Mouse (Mus musculus) stomach, embryonic 15.5 days (tissue): ENCODE data around the gene 6820408C15Rik. TPM values are rescaled to one million over a fixed set of nuclear protein-coding genes. Genes with fewer than 3 reads are reported as not detected.

Experiments used
- ATAC-seq: fragments of 200-750 bp; cut with Nextera tagmentation; 2 replicates; pipeline ENCODE4 v1.8.0; 2017; ENCODE audit warnings: low read depth, moderate number of reproducible peaks, moderate TSS enrichment; ENCODE audit not compliant: insufficient read depth, low FRiP score
- H3K27ac ChIP-seq: fragments of 300-500 bp; sonication (generic); 2 replicates; pipeline ENCODE4 v1.5.1; 2015; ENCODE audit warnings: mild to moderate bottlenecking, inconsistent platforms
- H3K27me3 ChIP-seq: fragments of 300-500 bp; sonication (generic); replicated peaks from 2 replicates; pipeline ENCODE4 v1.6.1; 2015; ENCODE audit warnings: inconsistent platforms
- H3K36me3 ChIP-seq: fragments of 300-500 bp; sonication (generic); 2 replicates; pipeline ENCODE4 v1.6.1; 2015; ENCODE audit warnings: inconsistent platforms
- H3K4me1 ChIP-seq: fragments of 300-500 bp; sonication (generic); 2 replicates; pipeline ENCODE4 v1.6.1; 2015; ENCODE audit warnings: inconsistent platforms
- H3K4me2 ChIP-seq: fragments of 300-500 bp; sonication (generic); 2 replicates; pipeline ENCODE4 v1.6.1; 2015; ENCODE audit warnings: mild to moderate bottlenecking, inconsistent platforms
- H3K4me3 ChIP-seq: fragments of 300-500 bp; sonication (generic); replicated peaks from 2 replicates; pipeline ENCODE4 v1.5.1; 2015; ENCODE audit warnings: inconsistent platforms
- H3K9ac ChIP-seq: fragments of 300-500 bp; sonication (generic); 2 replicates; pipeline ENCODE4 v1.6.1; 2015; ENCODE audit warnings: inconsistent platforms
- H3K9me3 ChIP-seq: fragments of 300-500 bp; sonication (generic); 2 replicates; pipeline ENCODE4 v1.6.1; 2016; ENCODE audit warnings: inconsistent platforms
- WGBS: fragments of 180-500 bp; shearing (Covaris S2); methylation state at CpG from one replicate; pipeline ENCODE4 v1.1.7; 2015; 5-methylcytosine and 5-hydroxymethylcytosine counted together
- polyA plus RNA-seq: library from polyadenylated mRNA; unstranded; fragments of >200 nt; fragmentation: Nextera tagmentation; extraction: Ambion mirVana; gene quantifications from 2 replicates; pipeline ENCODE4 v1.2.1, GENCODE M21; 2015

6820408C15Rik gene
- polyA plus RNA-seq, 1 experiment from 2014 or later, result 0.85 TPM

- H3K36me3 ChIP-seq, result no peaks in the 10 kb centered on the region
- H3K9me3 ChIP-seq, result no peaks in the 10 kb centered on the region
- no peak overlapping the region for H3K4me3 ChIP-seq
- ATAC-seq, result no peak
- no peak overlapping the region for H3K4me2 ChIP-seq
- 83% methylated on average over 4 of the region's 4 CpGs for WGBS
- no peak overlapping the region for H3K9ac ChIP-seq
- H3K27me3 ChIP-seq, result no peaks in the 10 kb centered on the region
- H3K4me1 ChIP-seq, result peaks cover 5% of the 10 kb centered on the region; the same call in 1 of the 2 replicates
- no peak overlapping the region for H3K27ac ChIP-seq
Observed at GRCm38 (mm10) chr2:152442322-152442721, 26.9 kb downstream of the 6820408C15Rik start.

- H3K9ac ChIP-seq, result no peak overlapping the region
- H3K27me3 ChIP-seq, result no peaks in the 10 kb centered on the region
- H3K4me3 ChIP-seq, result no peak overlapping the region
- no peak for ATAC-seq
- H3K4me2 ChIP-seq, result no peak overlapping the region
- H3K4me1 ChIP-seq, result 0 out of 2 replicates have a peak, but pooled peaks cover 4% of the 10 kb centered on the region
- H3K27ac ChIP-seq, result no peak overlapping the region
- no peaks in the 10 kb centered on the region for H3K36me3 ChIP-seq
- 91% methylated on average over 8 of the region's 8 CpGs for WGBS
- H3K9me3 ChIP-seq, result no peaks in the 10 kb centered on the region
Observed at GRCm38 (mm10) chr2:152443281-152443680, 27.9 kb downstream of the 6820408C15Rik start.

GRCm38 (mm10) chr2:152446642-152447041 is 31.3 kb downstream of the 6820408C15Rik start:
- WGBS, result 51% methylated on average over 2 of the region's 2 CpGs
- H3K9ac ChIP-seq, result no peak overlapping the region
- ATAC-seq, result no peak
- no peaks in the 10 kb centered on the region for H3K27me3 ChIP-seq
- no peak overlapping the region for H3K4me2 ChIP-seq
- H3K4me3 ChIP-seq, result no peak overlapping the region
- H3K4me1 ChIP-seq, result no peaks in the 10 kb centered on the region
- no peaks in the 10 kb centered on the region for H3K9me3 ChIP-seq
- no peak overlapping the region for H3K27ac ChIP-seq
- no peaks in the 10 kb centered on the region for H3K36me3 ChIP-seq

- Histone ChIP-seq H3K4me3 (no peak overlapping the region), H3K36me3 (no peaks in the 10 kb centered on the region), H3K9ac (no peak overlapping the region), H3K4me2 (no peak overlapping the region), H3K27me3 (no peaks in the 10 kb centered on the region), H3K27ac (no peak overlapping the region), H3K4me1 (no peaks in the 10 kb centered on the region), H3K9me3 (no peaks in the 10 kb centered on the region)
- no peak for ATAC-seq
- WGBS, result 20% methylated on average over 5 of the region's 5 CpGs
Observed at GRCm38 (mm10) chr2:152447461-152447860, 32.1 kb downstream of the 6820408C15Rik start.

- no peaks in the 10 kb centered on the region for H3K36me3 ChIP-seq
- no peak overlapping the region for H3K4me3 ChIP-seq
- no peaks in the 10 kb centered on the region for H3K9me3 ChIP-seq
- no peak overlapping the region for H3K9ac ChIP-seq
- no peaks in the 10 kb centered on the region for H3K4me1 ChIP-seq
- no peak overlapping the region for H3K27ac ChIP-seq
- no peak for ATAC-seq
- no peak overlapping the region for H3K4me2 ChIP-seq
- H3K27me3 ChIP-seq, result no peaks in the 10 kb centered on the region
- WGBS, result 4% methylated on average over 5 of the region's 5 CpGs
Observed at GRCm38 (mm10) chr2:152450241-152450640, 34.9 kb downstream of the 6820408C15Rik start.

GRCm38 (mm10) chr2:152452101-152452781 is 36.9 kb downstream of the 6820408C15Rik start:
- WGBS, result 73% methylated on average over 4 of the region's 4 CpGs
- Histone ChIP-seq H3K27ac (no peak overlapping the region), H3K4me1 (no peaks in the 10 kb centered on the region), H3K4me3 (no peak overlapping the region), H3K36me3 (no peaks in the 10 kb centered on the region), H3K27me3 (no peaks in the 10 kb centered on the region), H3K9ac (no peak overlapping the region), H3K9me3 (no peaks in the 10 kb centered on the region), H3K4me2 (no peak overlapping the region)
- ATAC-seq, result no peak

GRCm38 (mm10) chr2:152459241-152459640 is 43.9 kb downstream of the 6820408C15Rik start:
- Histone ChIP-seq H3K4me1 (no peaks in the 10 kb centered on the region), H3K9me3 (no peaks in the 10 kb centered on the region), H3K27ac (no peak overlapping the region), H3K27me3 (no peaks in the 10 kb centered on the region), H3K9ac (no peak overlapping the region), H3K4me3 (no peak overlapping the region), H3K4me2 (no peak overlapping the region), H3K36me3 (no peaks in the 10 kb centered on the region)
- WGBS, result 47% methylated on average over 13 of the region's 13 CpGs
- ATAC-seq, result no peak

- H3K27me3 ChIP-seq, result no peaks in the 10 kb centered on the region
- no peaks in the 10 kb centered on the region for H3K4me1 ChIP-seq
- no peak within 1 kb of the TSS for H3K4me2 ChIP-seq
- ATAC-seq, result no peak
- no peaks in the 10 kb centered on the region for H3K9me3 ChIP-seq
- H3K27ac ChIP-seq, result no peak within 1 kb of the TSS
- no peak within 1 kb of the TSS for H3K4me3 ChIP-seq
- H3K36me3 ChIP-seq, result no peaks in the 10 kb centered on the region
- no peak within 1 kb of the TSS for H3K9ac ChIP-seq
- 91% methylated on average over 3 of the region's 3 CpGs for WGBS
Observed at GRCm38 (mm10) chr2:152464570-152465150, 49.3 kb downstream of the 6820408C15Rik start, which contains the start of gene Defb23. TSS of gene Defb23 (minus strand) at chr2:152464620.

GRCm38 (mm10) chr2:152470973-152471372 is 55.6 kb downstream of the 6820408C15Rik start:
- no peaks in the 10 kb centered on the region for H3K9me3 ChIP-seq
- H3K27ac ChIP-seq, result no peak overlapping the region
- no peak overlapping the region for H3K4me2 ChIP-seq
- 26% methylated on average over 7 of the region's 7 CpGs for WGBS
- no peaks in the 10 kb centered on the region for H3K4me1 ChIP-seq
- no peaks in the 10 kb centered on the region for H3K27me3 ChIP-seq
- H3K36me3 ChIP-seq, result no peaks in the 10 kb centered on the region
- ATAC-seq, result no peak
- no peak overlapping the region for H3K9ac ChIP-seq
- H3K4me3 ChIP-seq, result no peak overlapping the region

GRCm38 (mm10) chr2:152472434-152472833 is 57.0 kb downstream of the 6820408C15Rik start:
- Histone ChIP-seq H3K36me3 (no peaks in the 10 kb centered on the region), H3K9me3 (no peaks in the 10 kb centered on the region), H3K9ac (no peak overlapping the region), H3K4me1 (no peaks in the 10 kb centered on the region), H3K27ac (no peak overlapping the region), H3K4me3 (no peak overlapping the region), H3K27me3 (no peaks in the 10 kb centered on the region), H3K4me2 (no peak overlapping the region)
- ATAC-seq, result no peak
- WGBS, result 26% methylated on average over 3 of the region's 3 CpGs

GRCm38 (mm10) chr2:152476763-152477162 is 61.4 kb downstream of the 6820408C15Rik start, which contains the start of gene Defb20:
TSS of gene Defb20 (plus strand) at chr2:152477063.
- no peaks in the 10 kb centered on the region for H3K27me3 ChIP-seq
- H3K9me3 ChIP-seq, result no peaks in the 10 kb centered on the region
- no peak for ATAC-seq
- no peaks in the 10 kb centered on the region for H3K36me3 ChIP-seq
- H3K4me2 ChIP-seq, result no peak within 1 kb of the TSS
- 55% methylated on average over 2 of the region's 2 CpGs for WGBS
- H3K27ac ChIP-seq, result no peak within 1 kb of the TSS
- H3K9ac ChIP-seq, result no peak within 1 kb of the TSS
- no peaks in the 10 kb centered on the region for H3K4me1 ChIP-seq
- H3K4me3 ChIP-seq, result no peak within 1 kb of the TSS

- WGBS, result 86% methylated on average over 3 of the region's 3 CpGs
- Histone ChIP-seq H3K4me2 (no peak overlapping the region), H3K27me3 (no peaks in the 10 kb centered on the region), H3K36me3 (no peaks in the 10 kb centered on the region), H3K9ac (no peak overlapping the region), H3K4me3 (no peak overlapping the region), H3K4me1 (no peaks in the 10 kb centered on the region), H3K9me3 (no peaks in the 10 kb centered on the region), H3K27ac (no peak overlapping the region)
- no peak for ATAC-seq
Observed at GRCm38 (mm10) chr2:152480881-152481280, 65.5 kb downstream of the 6820408C15Rik start.
